8 mouse cellular contexts compared by ENCODE assay signal in the genomic region with DNA sequence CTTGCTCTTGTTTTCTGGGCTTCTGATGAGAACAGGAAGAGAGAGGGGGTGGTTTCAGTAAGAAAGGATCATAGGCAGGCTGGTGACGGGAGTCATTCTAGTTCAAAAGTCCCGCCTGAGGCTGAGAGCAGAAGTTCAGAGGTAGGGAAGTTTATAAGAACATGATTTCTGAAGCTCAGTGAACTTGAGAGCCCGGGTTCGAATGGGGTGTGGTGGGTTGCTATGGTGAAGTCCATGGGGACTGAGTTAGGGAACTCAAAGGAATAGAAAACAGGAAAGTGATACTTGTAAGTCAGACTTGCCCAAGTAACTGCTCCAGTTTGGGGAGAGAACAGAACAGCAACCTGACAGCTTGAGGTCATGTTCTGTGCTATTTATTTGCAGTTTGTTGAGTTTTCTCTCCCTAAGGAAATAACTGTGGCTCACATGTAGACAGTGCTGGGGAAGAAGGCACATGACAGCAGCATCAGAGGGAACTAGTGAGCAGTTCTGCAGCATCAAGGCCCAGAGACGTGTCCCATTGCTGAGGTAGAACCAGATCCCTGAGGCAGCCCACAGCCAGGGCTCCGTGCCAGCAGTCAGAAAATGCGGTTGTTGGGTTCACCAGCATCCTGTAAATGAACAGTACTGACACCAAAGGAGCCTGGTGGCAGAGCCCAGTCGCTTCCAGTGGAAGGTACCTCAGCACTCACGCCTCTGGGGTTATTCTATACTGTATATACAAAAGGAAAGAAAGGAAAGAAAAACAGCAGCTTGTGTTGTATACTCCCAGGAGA. TPM values are rescaled to one million over a fixed set of nuclear protein-coding genes. Genes with fewer than 3 reads are reported as not detected.
DNase-seq lines count a peak whose midpoint lies in the region; ATAC-seq lines count a peak whose summit lies in the region.

No protein-coding gene starts in this region.

- H3K36me3 ChIP-seq in splenic B cell, adult 2 months (ENCODE audit: control insufficient read depth, insufficient read depth, low read length, poor library complexity, severe bottlenecking) = no peaks in the 10 kb centered on the region

- peak; percentile 61 for DNase-seq in left cerebral cortex, postnatal 4 days
- DNase-seq in left cerebral cortex, adult 11 months (ENCODE audit: low spot score) = no peak
- DNase-seq in kidney, postnatal 36 days = peak; percentile 20 to 60
- DNase-seq in splenic B cell, adult 2 months (ENCODE audit: low read depth, low spot score) = peak; percentile 69
- no peak for DNase-seq in frontal cortex, postnatal 10 days (ENCODE audit: low spot score in 2 of 2)
- DNase-seq in left cerebral cortex, postnatal 14 days (ENCODE audit: low spot score in 2 of 2) = no peak

- intact Hi-C loops in left cerebral cortex, postnatal 4 days (cut with DNase I) = no loop called here
- intact Hi-C loops in left cerebral cortex, postnatal 14 days (cut with DNase I) = loop anchor here (5.0 kb wide), 1 partner anchor 49 kb away; no protein-coding TSS in a partner anchor

- no peaks in the 10 kb centered on the region for H3K27me3 ChIP-seq in splenic B cell, adult 2 months (ENCODE audit: control insufficient read depth, insufficient read depth, low read length, poor library complexity, severe bottlenecking)

- peak; percentile 62 for ATAC-seq in activated CD4-positive, CD25-positive, alpha-beta regulatory T cell, adult 4 months
- ATAC-seq in common myeloid progenitor, adult 5-6 weeks (replicated peaks; ENCODE audit: low read depth, poor library complexity, severe bottlenecking) = peak; percentile 74

RNA-seq across cellular contexts. Expression of gene Fyn, which starts 52.4 kb away (rescaled TPM):
- 100 to 1,000 TPM; 211 to 217 TPM for total RNA-seq in left cerebral cortex, postnatal 4 days (2021)
- 100 to 1,000 TPM in 1 of 2 experiments, 10 to 100 TPM in 1; 78.3 to 103 TPM for polyA plus RNA-seq in activated CD4-positive, CD25-positive, alpha-beta regulatory T cell, adult 4 months (2017; shearing (Covaris generic))
- total RNA-seq in common myeloid progenitor, adult 5-6 weeks (2017) = 29.0 and 37.6 TPM in 2 replicates
- total RNA-seq in left cerebral cortex, postnatal 14 days (2021) = 100 to 1,000 TPM; 163 to 176 TPM

Comparison
In these comparisons a context has a peak if more than half of its experiments do, and no peak if none do; other contexts are left out.
1. DNase-seq: peak in left cerebral cortex, postnatal 4 days (single experiment), kidney, postnatal 36 days (2 of 2) and splenic B cell, adult 2 months (single experiment); none in left cerebral cortex, adult 11 months (single experiment), frontal cortex, postnatal 10 days (0 of 2) and left cerebral cortex, postnatal 14 days (0 of 2).